Mouse (Mus musculus) fat pad, adult 2 months (tissue): ENCODE measurements at regions not wholly inside any gene's neighbourhood (a gene's known extent, or its start where the extent isn't known, plus 50 kb on each side); places are given as distances from the start of the nearest gene placed in this dataset.
"Not testable (repeated sequence)": the region's sequence is repeated elsewhere in the genome, so short reads cannot be mapped to it uniquely, and the experiment has no call there.

Source experiments
- DNase-seq: peaks from one replicate; pipeline ENCODE4 v3.0.0-alpha.2; 2011; ENCODE audit warnings: low read depth, low spot score; ENCODE audit errors: extremely low read depth

GRCm38 (mm10) chr13:5591837-5592555 lies 269.3 kb upstream of the Klf6 start:
- DNase-seq: no peak

DNA sequence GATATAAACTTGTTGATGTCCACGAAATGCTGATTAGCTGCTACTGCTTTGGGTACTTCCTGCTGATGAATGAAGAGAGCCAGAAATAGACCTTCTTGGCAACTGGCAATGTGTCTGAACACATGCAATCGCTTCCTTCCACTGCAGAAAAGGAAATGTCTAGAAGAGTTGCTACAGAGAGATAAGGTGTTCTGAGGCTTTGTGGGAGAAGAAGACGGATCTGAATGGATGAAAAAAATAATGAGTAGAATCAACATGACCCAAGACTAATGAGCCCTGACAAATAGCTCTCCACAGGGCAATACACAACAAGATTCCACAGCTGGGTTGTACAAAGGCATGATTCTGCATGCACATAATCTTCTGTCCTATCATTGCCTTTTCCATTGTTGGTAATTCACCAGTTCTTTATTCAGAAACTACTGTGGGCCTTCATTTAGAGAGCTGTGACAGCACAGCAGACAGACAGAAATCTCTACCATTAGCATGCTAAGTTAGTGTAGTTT lies 268.7 kb upstream of the Klf6 start:
- no peak for DNase-seq

DNA sequence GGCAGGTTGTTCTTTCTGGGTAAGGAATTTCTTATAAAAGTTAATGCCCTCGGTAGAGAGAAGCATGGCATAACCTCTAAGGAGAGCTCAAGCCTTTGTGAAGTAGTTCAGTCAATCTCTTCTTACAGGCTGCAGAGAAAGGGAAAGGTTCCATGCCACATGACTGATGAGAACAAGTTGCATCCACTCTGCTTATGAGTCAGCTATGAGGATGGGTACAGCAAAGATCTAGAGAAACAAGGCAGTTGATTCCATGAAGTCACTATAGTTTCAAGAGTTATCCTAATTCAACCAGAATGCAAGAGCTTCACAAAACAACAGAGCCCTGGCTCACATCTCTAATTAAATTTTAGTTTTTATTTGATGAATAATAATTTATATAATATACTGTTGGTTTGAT lies 259.6 kb upstream of the Klf6 start:
- DNase-seq: no peak

DNA sequence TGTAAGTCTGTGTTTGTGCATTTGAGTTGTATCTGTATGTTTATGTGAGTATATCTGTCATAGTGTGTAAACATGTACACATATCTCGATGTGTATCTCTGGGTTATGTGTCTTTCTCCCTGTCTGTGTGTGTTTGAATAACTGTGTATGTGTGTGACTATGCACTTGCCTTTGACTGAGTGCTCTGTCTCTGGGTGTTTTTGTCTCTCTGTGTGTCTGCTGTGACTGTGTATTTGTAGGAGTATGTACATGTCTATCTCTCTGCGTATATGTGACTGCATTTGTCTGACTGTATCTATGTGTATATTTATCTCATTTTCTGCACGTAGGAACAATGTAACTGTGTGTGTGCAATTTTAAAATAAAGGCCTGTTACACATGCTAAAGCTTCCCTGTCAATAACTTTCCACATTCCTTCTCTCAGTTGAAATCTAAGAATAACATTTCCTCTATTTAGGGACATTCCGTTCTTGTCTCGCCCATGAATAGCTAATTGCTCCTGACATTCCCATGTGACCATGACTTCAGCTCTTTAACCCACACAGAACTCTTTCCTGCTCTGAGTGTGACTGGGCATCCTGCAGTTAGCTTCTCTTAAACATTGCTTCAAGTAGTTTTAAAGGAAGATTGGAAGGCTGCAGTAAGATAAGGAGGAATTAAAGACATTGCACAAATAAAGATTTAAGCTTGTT lies 257.2 kb upstream of the Klf6 start:
- no peak for DNase-seq

GRCm38 (mm10) chr13:5605418-5605817 lies 255.9 kb upstream of the Klf6 start:
- DNase-seq: no peak

- DNase-seq: no peak
Measured at GRCm38 (mm10) chr13:5607462-5607861, 253.8 kb upstream of the Klf6 start.

- DNase-seq: no peak
Measured at GRCm38 (mm10) chr13:5614186-5614737, 247.0 kb upstream of the Klf6 start.

GRCm38 (mm10) chr13:5614833-5615232 lies 246.4 kb upstream of the Klf6 start:
- no peak for DNase-seq

DNA sequence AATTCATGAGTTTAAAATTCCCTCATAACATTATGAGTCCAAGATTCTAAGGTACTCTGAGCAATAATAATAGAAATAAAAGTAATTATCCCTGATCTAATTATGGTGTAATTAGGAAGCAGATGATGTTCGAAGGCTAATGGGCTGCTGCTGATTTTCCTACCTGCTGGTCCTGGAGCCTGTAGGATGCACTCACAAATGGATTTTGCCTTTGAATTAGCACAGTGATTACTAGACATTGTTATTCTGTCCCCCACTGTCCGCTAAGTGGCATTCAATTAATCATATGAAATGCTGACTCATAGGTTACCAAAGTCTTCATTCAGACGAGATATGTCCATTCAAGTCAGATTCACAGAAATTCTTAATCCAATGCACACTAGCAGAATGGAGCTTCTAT lies 246.0 kb upstream of the Klf6 start:
- no peak for DNase-seq

DNA sequence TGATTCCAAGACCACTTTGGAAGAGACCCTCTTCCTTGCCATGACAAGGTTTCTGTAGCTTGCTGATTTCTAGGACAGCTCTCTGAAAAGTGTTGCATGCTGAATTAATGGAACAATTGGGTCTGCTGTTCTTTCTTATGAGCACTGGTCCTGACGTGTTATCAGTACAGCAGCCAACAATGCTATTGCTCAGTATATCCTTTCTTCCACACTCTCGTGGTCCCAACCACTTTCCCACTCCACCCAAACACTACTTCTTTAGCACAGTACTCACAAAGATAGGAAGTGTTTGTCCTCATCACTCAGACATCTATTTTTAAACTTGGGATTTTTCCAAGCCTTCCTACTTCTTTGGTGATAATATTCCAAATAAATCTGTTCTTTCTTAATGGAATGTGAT lies 233.2 kb upstream of the Klf6 start:
- DNase-seq: no peak

DNA sequence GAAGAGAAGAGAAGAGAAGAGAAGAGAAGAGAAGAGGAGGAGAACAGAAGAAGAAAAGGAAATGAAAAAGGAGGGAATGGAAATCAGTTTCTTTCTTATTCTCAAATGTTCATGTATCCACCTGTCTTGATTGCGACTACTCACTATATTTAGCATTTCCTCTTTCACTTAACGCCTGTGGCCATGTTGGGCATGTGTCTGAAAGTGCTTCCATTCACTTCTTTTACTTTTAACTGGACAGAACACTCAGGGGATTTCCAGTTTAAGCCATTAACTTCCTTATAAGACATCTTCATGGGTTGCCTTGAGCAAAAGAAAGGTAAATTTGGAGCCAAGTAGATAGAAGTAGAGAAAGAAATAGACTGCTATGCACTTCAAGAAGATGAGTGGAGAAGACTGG lies 226.3 kb upstream of the Klf6 start:
- no peak for DNase-seq

DNA sequence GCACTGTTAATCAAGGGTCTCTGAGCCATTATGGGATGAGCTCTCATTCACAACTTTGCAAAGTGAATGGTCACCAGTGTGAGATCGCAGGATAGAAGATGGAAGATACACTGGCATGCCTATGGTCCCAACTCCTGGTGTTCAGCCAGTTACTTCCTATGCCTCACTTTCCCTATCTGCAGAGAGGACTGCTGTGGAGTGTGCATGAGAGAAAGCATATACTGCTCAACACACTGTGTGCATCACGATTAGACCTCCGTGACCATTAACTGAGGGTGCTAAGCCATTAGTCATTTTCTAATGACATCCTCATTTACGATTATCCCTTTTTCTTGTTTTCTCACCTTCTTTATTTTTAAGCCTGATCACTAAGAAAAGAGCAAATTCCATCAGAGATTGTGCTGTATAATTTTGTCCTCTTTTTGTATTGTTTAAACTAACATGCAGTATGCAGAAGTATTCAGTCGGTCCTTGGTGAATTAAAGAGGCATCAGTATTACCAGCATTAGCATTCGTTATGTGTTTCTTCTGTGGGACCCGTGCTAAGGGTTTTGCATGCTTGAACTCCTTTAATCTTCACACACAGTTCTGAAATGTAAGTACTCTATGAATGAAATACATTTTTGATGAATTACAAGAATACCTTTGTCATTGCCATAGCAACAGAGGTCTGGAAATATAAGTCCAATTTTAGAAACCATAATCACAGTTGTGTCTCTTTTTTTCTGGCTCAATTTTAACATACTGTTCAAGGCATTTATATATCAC lies 219.4 kb upstream of the Klf6 start:
- DNase-seq: no peak

DNA sequence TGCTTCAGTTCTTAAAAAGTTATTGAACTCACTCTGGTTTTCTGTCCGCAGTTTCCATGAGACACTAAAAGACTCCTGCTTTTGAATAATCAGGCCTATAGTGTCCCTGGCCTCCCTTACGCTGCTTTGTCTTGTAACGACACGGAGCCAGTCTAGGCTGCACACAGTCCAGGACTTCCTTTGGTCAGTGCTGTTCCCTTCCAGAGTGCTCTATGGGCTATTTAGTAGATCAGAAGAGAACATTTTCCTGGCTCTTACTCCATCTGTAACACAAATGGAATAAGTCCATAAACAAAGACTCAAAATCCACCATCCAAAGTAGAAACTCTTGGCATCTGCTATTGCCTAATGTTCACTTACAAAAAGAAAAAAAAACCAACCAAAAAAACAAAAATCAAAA lies 213.0 kb upstream of the Klf6 start:
- DNase-seq: no peak

- no peak for DNase-seq
Measured at GRCm38 (mm10) chr13:5657556-5657955, 203.7 kb upstream of the Klf6 start.

GRCm38 (mm10) chr13:5666235-5667007 lies 194.9 kb upstream of the Klf6 start:
- DNase-seq: no peak

DNA sequence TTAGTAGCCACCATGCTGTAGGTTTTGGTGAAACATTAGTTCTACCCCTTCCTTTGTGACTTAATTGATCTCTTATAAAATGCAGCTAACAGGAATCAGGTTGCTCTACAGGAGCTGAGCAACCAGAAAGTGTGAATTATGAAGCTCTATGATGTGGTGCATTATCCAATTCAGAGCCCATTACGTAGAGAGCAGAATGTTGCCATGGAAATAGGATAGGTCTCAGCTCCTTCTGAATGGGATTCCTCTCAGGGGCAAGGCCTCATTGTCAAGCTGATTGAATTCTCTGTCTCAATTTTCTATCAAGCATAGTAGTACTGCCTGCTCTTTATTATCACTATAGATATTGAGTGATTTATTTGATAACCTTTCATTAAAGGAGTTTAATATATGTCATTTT lies 185.6 kb upstream of the Klf6 start:
- no peak for DNase-seq

GRCm38 (mm10) chr13:5690124-5690523 lies 171.2 kb upstream of the Klf6 start:
- DNase-seq: no peak

DNA sequence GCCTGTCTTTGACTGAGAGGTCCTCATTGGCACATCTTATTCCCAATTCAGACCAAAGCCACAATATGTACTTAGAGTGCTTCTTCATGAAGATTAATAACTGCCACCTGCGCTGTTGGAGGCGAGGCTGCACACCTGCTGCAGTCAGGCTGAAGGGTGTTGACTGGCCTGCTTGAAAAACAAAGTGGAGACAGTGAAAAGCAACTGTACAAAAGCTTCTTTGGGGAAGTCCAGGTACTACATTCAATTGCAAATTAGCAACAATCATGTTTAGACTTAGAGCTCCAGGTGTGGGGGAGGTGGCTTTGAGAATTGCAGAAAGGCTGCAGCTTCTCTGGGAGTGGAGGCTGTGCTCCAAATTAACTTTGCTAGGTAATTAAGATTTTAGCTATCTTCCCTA lies 170.6 kb upstream of the Klf6 start:
- DNase-seq: not testable (repeated sequence)

- DNase-seq: no peak
Measured at GRCm38 (mm10) chr13:5694626-5695025, 166.7 kb upstream of the Klf6 start.

DNA sequence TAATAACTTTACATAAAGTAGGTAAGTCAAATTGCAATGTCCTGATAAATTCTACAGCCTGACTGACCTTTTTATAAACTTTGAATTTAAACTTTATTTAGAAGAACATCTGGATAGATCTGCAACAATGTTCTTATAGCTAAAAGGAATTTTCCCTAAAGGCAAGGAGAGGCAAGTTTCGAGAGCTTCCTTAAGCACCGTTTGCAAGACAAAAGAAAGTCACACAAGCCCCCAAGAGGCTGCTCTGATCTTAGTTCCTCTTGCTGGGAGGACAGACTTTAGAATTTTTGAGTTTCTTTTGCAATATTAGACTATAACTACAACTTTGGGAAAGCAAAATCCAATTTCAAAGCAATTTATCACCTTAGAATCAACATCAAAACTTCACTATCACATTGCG lies 165.7 kb upstream of the Klf6 start:
- not testable (repeated sequence) for DNase-seq

DNA sequence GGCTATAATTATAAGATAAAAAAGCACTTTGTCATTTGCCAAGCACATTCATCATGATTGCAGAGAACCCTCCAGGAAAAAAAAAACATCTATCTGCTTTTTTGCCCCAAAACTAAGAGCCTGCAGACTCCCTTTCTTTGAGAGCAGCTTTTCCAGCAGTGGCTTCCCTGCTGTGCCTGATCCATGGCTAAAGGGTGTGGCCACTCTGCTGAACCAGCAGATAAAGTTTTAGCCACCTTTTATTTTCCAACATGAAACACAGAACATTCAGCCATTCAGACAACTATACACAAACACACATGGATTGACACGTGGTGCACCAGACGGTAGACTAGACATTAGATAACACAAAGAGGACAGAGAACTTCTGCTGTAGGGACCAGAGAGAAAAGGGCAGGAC lies 164.9 kb upstream of the Klf6 start:
- no peak for DNase-seq
